Mouse (Mus musculus): ENCODE results near the gene Naa50. TPM values are rescaled to one million over a fixed set of nuclear protein-coding genes. Genes with fewer than 3 reads are reported as not detected.

Gene Naa50
- polyA plus RNA-seq, 2 experiments = 38.6 to 71.7 TPM

DNA sequence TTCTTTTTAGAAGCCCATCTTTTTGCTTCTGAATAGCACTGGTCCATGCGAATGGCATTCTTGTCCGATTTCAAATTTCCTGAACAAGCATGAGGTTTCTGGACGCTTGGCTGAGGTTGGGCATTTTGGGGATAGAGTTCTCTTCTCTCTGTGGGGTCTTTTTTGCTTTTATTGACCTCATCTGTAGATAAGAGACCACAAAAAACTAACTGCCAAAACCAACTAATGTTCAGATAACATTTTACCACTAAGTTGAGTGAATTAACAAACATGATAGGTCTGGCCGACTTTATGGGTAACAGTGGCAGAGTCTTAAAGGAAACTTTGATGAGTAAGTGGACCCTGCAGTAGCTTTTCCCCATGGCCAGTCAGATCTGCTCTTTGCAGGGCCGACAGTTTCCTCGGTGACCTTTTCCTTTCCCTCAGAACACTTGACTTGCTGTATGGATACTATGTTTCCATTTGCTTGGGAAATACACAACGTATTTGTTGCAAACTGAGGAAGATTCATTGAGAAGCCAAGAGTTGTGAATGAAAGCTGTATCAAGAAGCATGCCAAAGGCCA, 34.4 kb downstream of the Naa50 start:
- Histone ChIP-seq H3K27ac (replicated peaks; ENCODE audit: low read depth, low read length) (peak overlapping the region; percentile 84; the same call in 1 of the 2 replicates), H3K36me3 (ENCODE audit: control insufficient read depth, insufficient read depth, low read length) (no peaks in the 10 kb centered on the region), H3K9me3 (ENCODE audit: control insufficient read depth, low read length) (no peaks in the 10 kb centered on the region), H3K9ac (ENCODE audit: low read depth, low read length, severe bottlenecking) (peak overlapping the region; percentile 96), H3K4me2 (replicated peaks; ENCODE audit: low read depth, low read length, severe bottlenecking) (peak overlapping the region; percentile 58), H3K27me3 (ENCODE audit: control insufficient read depth, insufficient read depth, low read length) (no peaks in the 10 kb centered on the region), H3K4me1 (ENCODE audit: control insufficient read depth, insufficient read depth, low read length) (peaks cover 13% of the 10 kb centered on the region), H3K4me3 (replicated peaks; ENCODE audit: low read length) (peak overlapping the region; percentile 90)
- no peak for ATAC-seq (ENCODE audit: low FRiP score, low read depth)
- no peak for TF ChIP-seq POLR2A (IDR thresholded peaks at IDR 0.05; ENCODE audit: borderline replicate concordance, extremely low read depth, insufficient read depth, insufficient read length)
- no peak for DNase-seq (ENCODE audit: low spot score)
- 20% methylated on average over 7 of the region's 7 CpGs for WGBS

GRCm38 (mm10) chr16:44175001-44175400, 35.4 kb downstream of the Naa50 start:
- H3K36me3 ChIP-seq (ENCODE audit: control insufficient read depth, insufficient read depth, low read length) = no peaks in the 10 kb centered on the region
- no peak for TF ChIP-seq POLR2A (IDR thresholded peaks at IDR 0.05; ENCODE audit: borderline replicate concordance, extremely low read depth, insufficient read depth, insufficient read length)
- no peak overlapping the region for H3K9ac ChIP-seq (ENCODE audit: low read depth, low read length, severe bottlenecking)
- ATAC-seq (ENCODE audit: low FRiP score, low read depth) (no peak), DNase-seq (ENCODE audit: low spot score) (no peak)
- 31% methylated on average over 1 of the region's 1 CpGs for WGBS
- peaks cover 13% of the 10 kb centered on the region for H3K4me1 ChIP-seq (ENCODE audit: control insufficient read depth, insufficient read depth, low read length)
- no peaks in the 10 kb centered on the region for H3K9me3 ChIP-seq (ENCODE audit: control insufficient read depth, low read length)
- no peaks in the 10 kb centered on the region for H3K27me3 ChIP-seq (ENCODE audit: control insufficient read depth, insufficient read depth, low read length)
- H3K27ac ChIP-seq (replicated peaks; ENCODE audit: low read depth, low read length) = no peak overlapping the region
- H3K4me3 ChIP-seq (replicated peaks; ENCODE audit: low read length) = no peak overlapping the region
- no peak overlapping the region; the same call in 1 of the 2 replicates for H3K4me2 ChIP-seq (replicated peaks; ENCODE audit: low read depth, low read length, severe bottlenecking)

DNA sequence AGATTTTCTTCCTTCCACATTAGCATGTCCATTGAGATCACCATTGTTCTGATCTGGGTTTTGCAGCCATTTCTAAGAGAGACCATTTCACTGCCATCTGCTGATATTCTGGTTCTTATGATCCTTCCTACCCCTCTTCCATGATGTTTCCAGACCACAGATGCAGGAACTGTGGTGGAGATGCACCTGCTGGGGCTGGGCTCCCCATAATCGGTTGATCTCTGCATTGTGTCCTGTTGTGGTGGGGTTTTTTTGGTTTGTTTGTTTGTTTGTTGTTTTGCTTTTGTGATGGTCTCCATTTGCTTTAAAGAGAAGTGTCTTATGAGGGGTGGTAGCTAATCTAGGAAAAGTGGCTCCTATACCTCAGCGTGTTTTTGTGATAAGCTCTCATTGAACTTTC, 36.9 kb downstream of the Naa50 start:
- no peak for TF ChIP-seq POLR2A (IDR thresholded peaks at IDR 0.05; ENCODE audit: borderline replicate concordance, extremely low read depth, insufficient read depth, insufficient read length)
- WGBS = 93% methylated on average over 2 of the region's 2 CpGs
- no peak overlapping the region for H3K4me2 ChIP-seq (replicated peaks; ENCODE audit: low read depth, low read length, severe bottlenecking)
- peaks cover 13% of the 10 kb centered on the region for H3K4me1 ChIP-seq (ENCODE audit: control insufficient read depth, insufficient read depth, low read length)
- no peak overlapping the region for H3K4me3 ChIP-seq (replicated peaks; ENCODE audit: low read length)
- DNase-seq (ENCODE audit: low spot score) = no peak
- no peak overlapping the region for H3K27ac ChIP-seq (replicated peaks; ENCODE audit: low read depth, low read length)
- no peaks in the 10 kb centered on the region for H3K36me3 ChIP-seq (ENCODE audit: control insufficient read depth, insufficient read depth, low read length)
- ATAC-seq (ENCODE audit: low FRiP score, low read depth) = no peak
- H3K9ac ChIP-seq (ENCODE audit: low read depth, low read length, severe bottlenecking) = no peak overlapping the region
- no peaks in the 10 kb centered on the region for H3K9me3 ChIP-seq (ENCODE audit: control insufficient read depth, low read length)
- no peaks in the 10 kb centered on the region for H3K27me3 ChIP-seq (ENCODE audit: control insufficient read depth, insufficient read depth, low read length)

- H3K27ac ChIP-seq (replicated peaks; ENCODE audit: low read depth, low read length) = no peak overlapping the region
- H3K36me3 ChIP-seq (ENCODE audit: control insufficient read depth, insufficient read depth, low read length) = no peaks in the 10 kb centered on the region
- 29% methylated on average over 1 of the region's 1 CpGs for WGBS
- H3K9ac ChIP-seq (ENCODE audit: low read depth, low read length, severe bottlenecking) = no peak overlapping the region
- DNase-seq (ENCODE audit: low spot score) (no peak), ATAC-seq (ENCODE audit: low FRiP score, low read depth) (no peak)
- peaks cover 13% of the 10 kb centered on the region for H3K4me1 ChIP-seq (ENCODE audit: control insufficient read depth, insufficient read depth, low read length)
- no peak for TF ChIP-seq POLR2A (IDR thresholded peaks at IDR 0.05; ENCODE audit: borderline replicate concordance, extremely low read depth, insufficient read depth, insufficient read length)
- no peak overlapping the region for H3K4me3 ChIP-seq (replicated peaks; ENCODE audit: low read length)
- H3K27me3 ChIP-seq (ENCODE audit: control insufficient read depth, insufficient read depth, low read length) = no peaks in the 10 kb centered on the region
- H3K9me3 ChIP-seq (ENCODE audit: control insufficient read depth, low read length) = no peaks in the 10 kb centered on the region
- no peak overlapping the region for H3K4me2 ChIP-seq (replicated peaks; ENCODE audit: low read depth, low read length, severe bottlenecking)
Measured at GRCm38 (mm10) chr16:44178555-44178954, 38.9 kb downstream of the Naa50 start.

DNA sequence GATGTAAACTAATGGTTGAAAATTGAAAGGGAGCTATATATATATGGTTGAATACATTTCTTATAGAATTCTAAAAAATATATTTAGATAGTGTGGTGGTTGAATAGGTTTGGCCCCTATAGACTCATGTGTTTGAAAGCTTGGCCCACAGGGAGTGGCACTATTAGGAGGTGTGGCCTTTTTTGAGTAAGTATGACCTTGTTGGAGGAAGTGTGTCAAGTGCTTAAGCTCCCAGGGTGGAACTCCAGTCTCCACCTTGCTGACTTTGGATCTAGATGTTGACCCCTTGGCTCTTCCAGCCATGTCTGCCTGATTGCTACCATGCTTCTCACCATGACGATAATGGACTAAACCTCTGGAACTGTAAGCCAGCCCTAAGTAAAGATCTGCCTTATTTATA, 43.0 kb downstream of the Naa50 start:
- H3K4me3 ChIP-seq (replicated peaks; ENCODE audit: low read length) = no peak overlapping the region
- no peak for ATAC-seq (ENCODE audit: low FRiP score, low read depth)
- no peak overlapping the region for H3K27ac ChIP-seq (replicated peaks; ENCODE audit: low read depth, low read length)
- H3K4me2 ChIP-seq (replicated peaks; ENCODE audit: low read depth, low read length, severe bottlenecking) = no peak overlapping the region
- no peaks in the 10 kb centered on the region for H3K27me3 ChIP-seq (ENCODE audit: control insufficient read depth, insufficient read depth, low read length)
- H3K36me3 ChIP-seq (ENCODE audit: control insufficient read depth, insufficient read depth, low read length) = no peaks in the 10 kb centered on the region
- H3K4me1 ChIP-seq (ENCODE audit: control insufficient read depth, insufficient read depth, low read length) = peaks cover 8% of the 10 kb centered on the region
- TF ChIP-seq POLR2A (IDR thresholded peaks at IDR 0.05; ENCODE audit: borderline replicate concordance, extremely low read depth, insufficient read depth, insufficient read length) = no peak
- H3K9me3 ChIP-seq (ENCODE audit: control insufficient read depth, low read length) = no peaks in the 10 kb centered on the region
- H3K9ac ChIP-seq (ENCODE audit: low read depth, low read length, severe bottlenecking) = no peak overlapping the region
- WGBS = 91% methylated on average over 1 of the region's 1 CpGs
- no peak for DNase-seq (ENCODE audit: low spot score)

All from limb, embryonic 14.5 days (tissue).